Mouse (Mus musculus): ENCODE data around the gene Slc4a3. TPM values are rescaled to one million over a fixed set of nuclear protein-coding genes. Genes with fewer than 3 reads are reported as not detected.

Gene Slc4a3
- total RNA-seq, 2 experiments from 2014 or later = not detected

DNA sequence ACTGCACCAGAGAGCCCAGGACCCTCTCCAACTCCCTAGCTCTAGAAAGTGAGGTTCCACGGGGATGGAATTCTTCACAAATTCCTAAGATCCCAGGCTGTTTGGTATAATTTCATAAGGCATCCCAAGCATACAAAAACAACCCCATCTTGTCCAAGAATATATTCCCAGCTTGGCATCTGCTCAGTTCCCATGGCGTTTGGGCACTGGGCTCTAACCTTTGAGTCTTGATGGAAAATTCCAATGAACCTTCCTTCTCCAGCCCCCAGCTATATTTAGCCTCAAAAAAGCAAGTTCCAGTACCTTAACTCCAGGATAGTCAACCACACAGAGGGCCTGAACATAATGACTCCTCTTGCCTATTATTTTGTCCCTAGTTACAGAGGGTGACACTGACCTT is 43.9 kb downstream of the Slc4a3 start:
- ATAC-seq (replicated peaks; ENCODE audit: poor library complexity, severe bottlenecking) = no peak

DNA sequence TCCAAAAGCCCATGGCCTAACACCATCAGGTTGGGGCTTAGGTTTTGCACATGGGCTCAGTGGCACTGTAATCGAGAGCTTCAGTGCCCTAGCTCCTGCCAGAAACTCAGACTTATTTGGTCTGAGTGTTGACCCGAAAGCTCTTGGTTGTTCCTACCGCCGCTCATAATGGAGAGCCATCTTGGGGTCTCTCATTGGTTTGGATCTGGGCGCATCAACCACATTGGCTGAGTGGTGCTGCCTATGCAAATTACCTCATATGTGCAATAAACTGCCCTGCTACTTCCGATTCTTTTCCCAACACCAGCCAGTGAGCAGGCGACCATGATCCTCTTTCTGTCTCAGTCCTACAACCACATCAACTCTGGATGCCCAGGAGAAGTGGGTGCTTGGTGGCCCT is 47.9 kb downstream of the Slc4a3 start:
- ATAC-seq (replicated peaks; ENCODE audit: poor library complexity, severe bottlenecking) = no peak

DNA sequence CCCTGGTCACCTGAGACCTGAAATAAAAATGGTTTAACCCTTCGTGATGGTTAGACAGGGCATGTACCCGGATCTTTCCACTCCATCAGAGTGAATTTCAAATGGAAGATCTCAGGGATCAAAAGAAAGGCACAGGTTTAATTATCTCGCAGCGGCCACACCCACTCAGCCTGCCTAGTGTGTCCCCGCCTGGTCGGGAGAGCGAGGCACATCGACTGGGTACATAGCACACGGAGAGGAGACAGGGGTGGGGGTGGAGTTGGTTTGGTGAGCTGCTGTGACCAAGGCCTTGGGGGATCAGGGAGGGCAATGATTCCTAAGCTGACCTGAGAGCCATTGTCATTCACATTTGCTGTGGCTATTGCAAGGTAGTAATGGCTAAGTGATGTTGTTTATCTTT is 48.8 kb downstream of the Slc4a3 start:
- ATAC-seq (replicated peaks; ENCODE audit: poor library complexity, severe bottlenecking) = no peak

DNA sequence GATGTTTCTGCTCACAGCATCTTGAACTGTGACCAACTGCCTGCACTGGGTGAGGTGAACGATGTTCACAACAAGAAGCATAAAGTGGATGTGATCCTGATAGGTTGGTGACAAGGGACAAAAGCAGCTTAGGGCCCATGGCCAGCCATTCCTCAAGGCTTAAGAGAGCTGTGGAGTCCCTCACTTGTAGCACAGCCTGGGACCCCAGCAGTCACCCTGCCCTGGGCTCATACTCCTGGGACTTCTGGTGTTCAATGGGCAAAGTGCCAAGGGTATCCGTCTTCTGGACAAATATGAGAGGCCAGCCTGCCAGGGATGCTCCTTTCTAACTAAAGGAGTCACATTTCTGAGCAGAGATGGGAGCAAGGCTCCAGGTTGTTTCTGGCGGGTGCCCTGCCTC is 49.9 kb downstream of the Slc4a3 start:
- ATAC-seq (replicated peaks; ENCODE audit: poor library complexity, severe bottlenecking) = no peak

DNA sequence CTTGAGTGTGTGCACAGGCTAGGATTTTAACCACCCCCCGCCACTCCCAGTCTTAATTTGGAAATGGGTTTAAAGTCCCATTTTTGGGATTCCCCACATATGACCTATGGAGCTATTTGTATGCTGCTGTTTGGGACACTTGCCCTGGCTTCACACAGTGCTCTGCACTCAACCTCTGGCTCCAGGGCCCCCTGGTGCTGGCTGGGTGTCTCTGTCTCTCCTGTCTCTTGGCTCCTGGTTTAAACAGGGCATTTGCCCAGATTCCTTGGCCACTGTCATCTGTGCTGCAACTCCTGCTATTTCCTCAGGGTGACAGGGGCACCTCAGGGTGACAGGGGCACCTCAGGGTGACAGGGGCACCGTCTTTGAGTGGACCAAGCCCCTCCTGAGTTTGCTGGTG is 50.8 kb downstream of the Slc4a3 start:
- ATAC-seq (replicated peaks; ENCODE audit: poor library complexity, severe bottlenecking) = no peak

DNA sequence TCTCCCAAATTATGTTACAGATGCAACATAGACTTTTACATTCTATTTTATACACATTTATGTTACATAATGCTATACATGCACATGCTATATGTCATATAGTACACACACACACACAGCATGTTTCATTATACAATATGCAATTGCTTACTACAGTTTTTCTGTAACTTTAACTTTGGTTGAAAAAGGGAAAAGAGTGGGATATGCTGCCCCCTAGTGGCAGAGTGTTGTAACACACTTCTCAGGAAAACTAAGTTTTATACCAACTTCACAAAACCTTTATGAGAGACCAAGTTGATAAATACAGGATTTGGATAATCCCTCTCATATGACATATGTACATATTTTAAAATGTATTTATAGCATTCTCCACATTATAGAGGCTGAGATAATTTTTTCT is 51.6 kb downstream of the Slc4a3 start:
- ATAC-seq (replicated peaks; ENCODE audit: poor library complexity, severe bottlenecking) = no peak

DNA sequence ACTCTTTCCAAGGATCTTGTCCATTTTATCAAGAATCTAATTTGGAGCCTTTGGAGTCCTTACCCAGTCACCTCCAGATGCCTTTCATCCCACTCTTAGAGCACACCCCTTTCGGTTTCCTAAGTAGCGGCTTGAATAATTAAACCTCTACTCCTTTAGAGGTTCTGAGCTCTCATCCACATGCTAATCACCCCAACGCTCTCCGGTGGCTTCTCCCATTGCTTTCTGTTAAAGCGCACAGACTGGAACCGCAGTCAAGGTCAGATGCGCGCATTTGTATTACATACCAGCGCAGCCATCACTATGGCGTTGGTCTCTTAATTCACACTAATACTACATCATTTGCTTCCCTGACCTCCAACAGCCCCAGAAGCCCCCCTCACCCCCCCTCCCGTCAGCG is 55.7 kb downstream of the Slc4a3 start:
- no peak for ATAC-seq (replicated peaks; ENCODE audit: poor library complexity, severe bottlenecking)

DNA sequence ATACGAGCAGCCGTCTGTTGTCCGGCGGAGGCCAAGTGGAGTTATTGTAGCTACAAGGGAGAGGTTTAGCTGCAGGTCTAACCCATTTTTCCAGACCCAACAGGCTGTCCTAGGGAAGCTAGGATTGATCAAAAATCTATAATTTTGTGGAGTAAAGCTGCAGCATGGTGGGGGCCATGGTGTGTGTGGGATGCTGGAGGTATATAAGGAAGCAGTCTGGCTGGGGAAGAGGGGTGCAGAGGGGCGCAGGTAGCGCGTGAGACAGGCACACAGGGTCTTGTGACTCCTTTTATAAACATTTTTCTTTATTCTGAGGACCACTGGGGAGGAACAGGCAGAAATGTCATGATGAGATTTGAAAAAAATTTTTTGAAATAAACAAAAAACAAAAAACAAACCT is 57.5 kb downstream of the Slc4a3 start:
- no peak for ATAC-seq (replicated peaks; ENCODE audit: poor library complexity, severe bottlenecking)

DNA sequence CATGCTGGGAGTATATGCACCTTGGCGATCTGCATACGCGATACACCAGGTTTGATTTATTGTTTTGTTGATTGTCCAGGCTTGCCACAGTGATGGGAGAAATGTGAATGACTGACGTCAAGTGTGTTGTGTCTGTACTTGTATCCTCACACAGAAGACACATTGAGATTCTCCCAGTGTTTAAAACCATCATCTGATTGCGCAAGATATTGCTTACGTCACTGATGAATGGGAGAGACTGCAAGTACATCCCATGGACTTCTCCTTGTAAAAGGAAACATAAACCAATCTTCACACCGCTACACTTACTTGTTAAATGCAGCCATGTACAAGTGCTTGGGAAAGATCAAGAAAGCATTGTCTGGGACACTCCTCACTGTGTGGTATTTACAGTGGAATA is 62.2 kb downstream of the Slc4a3 start:
- no peak for ATAC-seq (replicated peaks; ENCODE audit: poor library complexity, severe bottlenecking)

DNA sequence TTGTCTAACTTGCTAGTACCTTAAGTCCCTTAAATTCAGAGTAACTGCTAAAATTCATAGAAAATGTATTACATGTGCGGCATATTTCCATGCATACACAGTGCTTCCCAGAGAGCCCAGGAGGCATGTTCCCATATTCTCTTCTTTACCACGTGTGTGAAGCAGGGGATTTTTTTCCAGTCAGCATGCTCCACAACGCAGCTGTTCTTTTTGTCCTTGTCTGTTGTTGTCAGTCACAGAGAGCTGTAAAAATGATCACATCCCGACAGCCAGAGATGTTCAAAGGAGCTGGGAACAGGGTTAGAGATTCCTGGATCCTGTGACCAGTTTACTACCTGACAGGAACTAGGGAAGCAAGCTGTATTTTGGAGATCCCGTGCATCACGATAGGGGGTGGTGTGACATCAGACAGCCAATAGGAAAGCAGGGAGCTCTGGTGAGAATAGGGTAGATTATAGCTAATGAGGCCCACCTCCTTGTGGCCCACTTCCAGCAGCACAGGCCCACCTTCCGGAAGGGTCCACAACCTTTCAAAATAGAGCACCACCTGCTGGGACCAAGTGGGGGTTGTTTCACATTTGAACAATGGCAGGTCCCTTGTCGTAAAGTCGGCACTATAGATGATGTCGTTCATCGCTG is 62.7 kb downstream of the Slc4a3 start:
- ATAC-seq (replicated peaks; ENCODE audit: poor library complexity, severe bottlenecking) = no peak

DNA sequence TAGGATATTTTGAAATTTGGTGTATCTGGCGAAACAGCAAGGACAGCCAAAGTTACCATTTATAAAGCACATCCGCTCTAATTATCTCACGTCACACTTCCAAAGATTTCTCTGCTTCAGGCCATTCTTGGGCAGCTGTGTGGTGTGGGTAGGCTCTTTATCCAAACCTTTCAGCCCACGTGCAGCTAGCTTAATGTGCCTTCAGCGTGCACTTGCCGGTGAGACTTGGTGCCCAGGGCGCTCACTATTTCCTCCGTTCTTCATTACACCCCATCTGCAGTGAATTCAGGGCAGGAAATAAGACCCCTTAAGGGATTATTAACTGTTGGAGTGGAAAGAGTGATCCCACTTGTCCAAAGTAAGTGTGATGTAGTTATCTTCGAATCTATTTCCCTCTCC is 63.2 kb downstream of the Slc4a3 start:
- ATAC-seq (replicated peaks; ENCODE audit: poor library complexity, severe bottlenecking) = no peak

DNA sequence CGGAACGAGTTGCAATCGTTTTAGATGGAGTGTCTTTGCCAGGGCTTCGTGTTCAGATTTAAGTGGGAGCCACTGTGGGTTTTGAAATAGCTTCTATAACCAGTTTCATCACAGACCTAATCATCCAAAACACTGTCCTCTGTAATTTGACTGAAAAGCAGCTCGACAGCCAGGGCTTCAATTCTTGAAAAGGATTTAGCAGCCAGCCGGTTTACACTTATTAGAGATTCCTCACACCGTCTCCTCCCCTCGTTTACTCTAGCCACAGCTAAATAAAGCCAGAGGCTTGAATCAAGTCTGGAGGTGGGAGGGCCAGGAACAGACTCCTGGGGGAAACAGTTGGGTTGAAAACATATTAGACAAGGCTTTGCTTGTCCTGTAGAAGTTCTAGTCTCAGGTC is 64.5 kb downstream of the Slc4a3 start:
- no peak for ATAC-seq (replicated peaks; ENCODE audit: poor library complexity, severe bottlenecking)

Other genes starting within 250 kb of the Slc4a3 start
- gene Dnpep, start 228.3 kb upstream of the Slc4a3 start, total RNA-seq (2014; fragmentation: Nextera tagmentation) = 35.6 and 44.7 TPM in 2 replicates
- gene Dnpep, start 228.3 kb upstream of the Slc4a3 start, total RNA-seq (2017) = 26.6 and 47.7 TPM in 2 replicates
- gene Des, start 185.9 kb upstream of the Slc4a3 start, total RNA-seq (2014; fragmentation: Nextera tagmentation) = not detected in 2 replicates
- gene Des, start 185.9 kb upstream of the Slc4a3 start, total RNA-seq (2017) = not detected in 2 replicates
- gene Speg, start 171.0 kb upstream of the Slc4a3 start, total RNA-seq (2014; fragmentation: Nextera tagmentation) = not detected in 2 replicates
- 0.05 TPM in 1 of 2 replicates, not detected in the other for gene Speg, start 171.0 kb upstream of the Slc4a3 start, total RNA-seq (2017)
- 118 and 133 TPM in 2 replicates for gene Gmppa, start 110.3 kb upstream of the Slc4a3 start, total RNA-seq (2014; fragmentation: Nextera tagmentation)
- 85.1 and 88.3 TPM in 2 replicates for gene Gmppa, start 110.3 kb upstream of the Slc4a3 start, total RNA-seq (2017)
- gene Asic4, start 95.8 kb upstream of the Slc4a3 start, total RNA-seq (2014; fragmentation: Nextera tagmentation) = not detected in 2 replicates
- gene Asic4, start 95.8 kb upstream of the Slc4a3 start, total RNA-seq (2017) = not detected in 2 replicates
- gene Chpf, start 67.0 kb upstream of the Slc4a3 start, total RNA-seq (2014; fragmentation: Nextera tagmentation) = 2.5 TPM in 1 of 2 replicates, not detected in the other
- gene Chpf, start 67.0 kb upstream of the Slc4a3 start, total RNA-seq (2017) = 0.62 and 1.0 TPM in 2 replicates
- not detected in 2 replicates for gene Tmem198, start 66.7 kb upstream of the Slc4a3 start, total RNA-seq (2014; fragmentation: Nextera tagmentation)
- gene Tmem198, start 66.7 kb upstream of the Slc4a3 start, total RNA-seq (2017) = not detected in 2 replicates
- not detected in 2 replicates for gene Obsl1, start 39.8 kb upstream of the Slc4a3 start, total RNA-seq (2014; fragmentation: Nextera tagmentation)
- gene Obsl1, start 39.8 kb upstream of the Slc4a3 start, total RNA-seq (2017) = not detected in 2 replicates
- gene Inha, start 39.2 kb upstream of the Slc4a3 start, total RNA-seq (2014; fragmentation: Nextera tagmentation) = not detected in 2 replicates
- not detected in 2 replicates for gene Inha, start 39.2 kb upstream of the Slc4a3 start, total RNA-seq (2017)
- gene Stk11ip, start 24.7 kb upstream of the Slc4a3 start, total RNA-seq (2014; fragmentation: Nextera tagmentation) = 15.4 and 17.3 TPM in 2 replicates
- gene Stk11ip, start 24.7 kb upstream of the Slc4a3 start, total RNA-seq (2017) = 7.9 and 23.2 TPM in 2 replicates

Data from granulocyte monocyte progenitor cell, adult 5-6 weeks (primary cell).